Mouse (Mus musculus): Measurements from ENCODE around the gene Ubl7.

DNA sequence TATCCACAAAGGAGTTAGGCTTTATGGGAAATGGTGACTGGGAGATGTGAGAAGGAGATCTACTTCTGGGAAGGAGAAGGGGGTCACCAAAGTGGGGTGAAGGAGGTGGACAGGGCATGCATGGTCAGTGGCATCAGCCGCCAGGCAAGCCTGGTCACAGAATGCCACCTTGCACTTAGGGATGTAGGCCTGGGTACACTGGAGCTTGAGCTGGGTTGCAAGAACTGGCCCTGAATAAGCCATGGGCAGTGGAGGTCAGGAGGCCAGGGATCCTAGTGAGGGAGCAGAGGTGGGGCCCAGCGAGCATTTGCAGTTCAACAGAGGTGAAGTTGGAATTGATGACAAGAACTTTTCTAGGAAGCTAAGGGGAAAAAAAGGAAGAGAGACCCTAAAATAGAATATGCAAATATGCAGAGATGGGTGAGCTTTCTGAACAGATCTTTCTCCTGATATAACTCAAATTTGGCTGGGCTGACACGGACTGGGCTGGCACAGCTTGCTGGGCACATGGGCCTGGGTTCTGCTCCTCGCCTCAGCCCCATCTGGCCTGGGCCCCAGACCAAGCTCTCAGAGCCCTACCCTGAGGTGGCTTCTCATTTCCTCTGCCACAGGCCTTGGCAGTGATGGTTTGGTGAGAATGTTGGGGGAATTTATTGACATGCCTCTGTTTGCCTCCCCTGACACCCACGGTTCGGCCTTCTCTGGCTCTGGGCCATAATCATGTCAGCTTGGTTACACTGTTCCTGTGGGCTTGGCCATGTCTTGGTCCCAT lies 22.2 kb downstream of the Ubl7 start:
- no peak for TF ChIP-seq CTCF (IDR thresholded peaks at IDR 0.05; ENCODE audit: control insufficient read depth, insufficient read depth, low read length)
- no peak for TF ChIP-seq POLR2A (IDR thresholded peaks at IDR 0.05; ENCODE audit: borderline replicate concordance, control insufficient read depth, low read depth, low read length)
